ENCODE assay signal across 8 mouse cellular contexts in genomic region chr1:182281251-182281711, GRCm38 (mm10). TPM values are rescaled to one million over a fixed set of nuclear protein-coding genes. Genes with fewer than 3 reads are reported as not detected.
DNase-seq lines count a peak whose midpoint lies in the region.

No protein-coding gene starts in this region.

- DNase-seq in 3T3-L1 (ENCODE audit: low read depth, low spot score), result peak; percentile 32
- peak; percentile 63 for DNase-seq in CD4-positive, CD25-positive, alpha-beta regulatory T cell, adult 2 months (ENCODE audit: low read depth, low spot score)
- DNase-seq in embryo, embryonic 9.5 days (ENCODE audit: extremely low spot score), result peak; percentile 46
- DNase-seq in hindbrain, embryonic 10.5 days (ENCODE audit: low spot score), result peak; percentile 27
- peak; percentile 57 to 66 for DNase-seq in spleen, postnatal 4 days (ENCODE audit: low spot score in 2 of 2)
- no peak for DNase-seq in left cerebral cortex, adult 11 months (ENCODE audit: low spot score)
- no peak for DNase-seq in left cerebral cortex, postnatal 14 days (ENCODE audit: low spot score in 2 of 2)

- peak overlapping the region; percentile 43 for H3K27ac ChIP-seq in hindbrain, embryonic 10.5 days
- H3K27ac ChIP-seq in macrophage, result peak overlapping the region; percentile 78

- peaks cover 31% of the 10 kb centered on the region for H3K36me3 ChIP-seq in hindbrain, embryonic 10.5 days
- peaks cover 33% of the 10 kb centered on the region for H3K36me3 ChIP-seq in macrophage (ENCODE audit: inconsistent target)

- H3K4me1 ChIP-seq in hindbrain, embryonic 10.5 days (replicated peaks), result peaks cover 32% of the 10 kb centered on the region

- intact Hi-C loops in left cerebral cortex, postnatal 14 days (cut with DNase I), result no loop called here

- peaks cover 8% of the 10 kb centered on the region; the same call in 1 of the 2 replicates for H3K27me3 ChIP-seq in hindbrain, embryonic 10.5 days (ENCODE audit: insufficient read depth, poor library complexity, severe bottlenecking)

- peak overlapping the region; percentile 72 for H3K4me3 ChIP-seq in hindbrain, embryonic 10.5 days
- H3K4me3 ChIP-seq in macrophage (ENCODE audit: inconsistent target), result peak overlapping the region; percentile 81

- H3K9me3 ChIP-seq in hindbrain, embryonic 10.5 days, result no peaks in the 10 kb centered on the region

- peaks cover 53% of the 10 kb centered on the region for H3K79me2 ChIP-seq in macrophage (ENCODE audit: inconsistent target)

- WGBS in hindbrain, embryonic 10.5 days, result 25% methylated on average over 9 of the region's 9 CpGs
- WGBS in macrophage (ENCODE audit: missing documents), result 5% methylated on average over 9 of the region's 9 CpGs

RNA-seq across cellular contexts. Expression of gene Degs1, which starts 1.3 kb away (rescaled TPM):
- polyA plus RNA-seq in hindbrain, embryonic 10.5 days (2016; fragmentation: Nextera tagmentation; extraction: Ambion mirVana), result 67.7 and 76.4 TPM in 2 replicates
- 100 to 1,000 TPM in 1 of 26 experiments, 10 to 100 TPM in 25; 20.8 to 128 (median 36.3) TPM for total RNA-seq in macrophage (2018; cell fraction: chromatin; rRNA removed)
- total RNA-seq in macrophage (2018; cell fraction: cytosol; rRNA removed), result 100 to 1,000 TPM; 135 to 345 (median 228) TPM
- 100 to 1,000 TPM in 24 of 26 experiments, 10 to 100 TPM in 2; 59.6 to 310 (median 154) TPM for total RNA-seq in macrophage (2018; cell fraction: nucleus; rRNA removed)
- polyA plus RNA-seq in macrophage (2018), result 270 to 543 TPM (median 310 TPM) in 3 replicates
- 10 to 100 TPM; 68.5 to 75.1 TPM for total RNA-seq in left cerebral cortex, postnatal 14 days (2021)

Comparison
In these comparisons a context has a peak if more than half of its experiments do, and no peak if none do; other contexts are left out.
1. DNase-seq: peak in 3T3-L1 (single experiment), CD4-positive, CD25-positive, alpha-beta regulatory T cell, adult 2 months (single experiment), embryo, embryonic 9.5 days (single experiment), hindbrain, embryonic 10.5 days (single experiment) and spleen, postnatal 4 days (2 of 2); none in left cerebral cortex, adult 11 months (single experiment) and left cerebral cortex, postnatal 14 days (0 of 2).